Comparison of ENCODE assay signal across 14 mouse cellular contexts in the genomic region with DNA sequence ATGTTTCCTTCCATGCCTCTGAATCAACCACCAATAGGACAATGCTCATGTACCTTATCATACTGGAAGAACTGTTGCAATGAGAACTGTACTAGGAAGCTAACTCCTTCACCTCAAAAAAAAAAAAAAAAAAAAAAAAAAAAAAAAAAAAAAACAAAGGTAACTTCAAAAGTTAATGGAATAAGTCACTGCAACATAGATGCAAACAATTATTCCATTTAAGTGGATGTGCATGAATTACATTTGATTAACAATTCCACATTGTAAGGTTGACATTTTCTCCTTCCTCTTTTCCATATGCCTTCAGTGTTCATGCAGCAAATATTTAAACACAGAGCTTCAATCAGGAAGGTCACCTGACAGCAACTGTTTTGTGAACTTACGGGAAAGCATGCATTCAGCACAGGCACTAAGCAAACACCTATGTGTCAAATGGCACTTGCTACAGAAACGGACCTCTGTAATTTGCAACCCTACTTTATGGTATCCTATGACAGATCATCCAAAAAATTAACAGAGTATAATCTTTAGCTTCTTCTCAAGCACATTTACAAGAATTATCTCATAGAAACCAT. TPM values are rescaled to one million over a fixed set of nuclear protein-coding genes. Genes with fewer than 3 reads are reported as not detected.
DNase-seq lines count a peak whose midpoint lies in the region; ATAC-seq and TF ChIP-seq lines count a peak whose summit lies in the region.
"Had no signal": no experiment of that assay in that cellular context is flagged by ENCODE, and none has a peak within 500 bp of the region (broad histone marks: within the 10 kb centered on the region; RNA-seq: fewer than 3 reads in every experiment).

No protein-coding gene starts in this region.

- peak overlapping the region; percentile 88 for H3K4me3 ChIP-seq in heart, adult 2 months
- H3K4me3 ChIP-seq in lung, adult 2 months (replicated peaks; ENCODE audit: extremely low read depth, low read depth, low read length), result peak overlapping the region; percentile 23
- no peak overlapping the region for H3K4me3 ChIP-seq in midbrain, embryonic 15.5 days
- H3K4me3 ChIP-seq: forebrain, embryonic 13.5 days; limb, embryonic 13.5 days had no signal

- no peak for TF ChIP-seq POLR2A in heart, adult 2 months (IDR thresholded peaks at IDR 0.05; ENCODE audit: insufficient read depth, low read depth, low read length)
- no peak for TF ChIP-seq POLR2A in lung, adult 2 months (IDR thresholded peaks at IDR 0.05; ENCODE audit: borderline replicate concordance, extremely low read depth, low read depth, low read length)

- no peaks in the 10 kb centered on the region for H3K9me3 ChIP-seq in midbrain, embryonic 15.5 days
- H3K9me3 ChIP-seq: forebrain, embryonic 13.5 days; limb, embryonic 13.5 days had no signal

- peak overlapping the region; percentile 66 for H3K9ac ChIP-seq in heart, adult 2 months (ENCODE audit: low read depth, low read length)
- no peak overlapping the region for H3K9ac ChIP-seq in midbrain, embryonic 15.5 days
- H3K9ac ChIP-seq: forebrain, embryonic 13.5 days; limb, embryonic 13.5 days had no signal

- TF ChIP-seq EP300 in heart, adult 2 months (IDR thresholded peaks at IDR 0.05; ENCODE audit: insufficient read depth, low read depth, low read length), result no peak

- no peak for TF ChIP-seq CTCF in heart, adult 2 months (IDR thresholded peaks at IDR 0.05)
- TF ChIP-seq CTCF in lung, adult 2 months (IDR thresholded peaks at IDR 0.05; ENCODE audit: insufficient read depth, low read length), result no peak

- peak overlapping the region; percentile 18; the same call in 1 of the 2 replicates for H3K4me2 ChIP-seq in midbrain, embryonic 15.5 days
- H3K4me2 ChIP-seq: forebrain, embryonic 13.5 days; limb, embryonic 13.5 days had no signal

- intact Hi-C loops in heart, adult 2 months (cut with DNase I), result loop anchor here (5.0 kb wide), 1 partner anchor 326 kb away; a partner anchor contains a TSS
- intact Hi-C loops in heart, postnatal 10 days (cut with DNase I), result no loop called here
- intact Hi-C loops in left cerebral cortex, postnatal 14 days (cut with DNase I), result loop anchor here (5.0 kb wide), 3 partner anchors 44 to 96 kb away; no protein-coding TSS in a partner anchor

- no peak for ATAC-seq in midbrain, embryonic 15.5 days (replicated peaks)
- ATAC-seq: forebrain, embryonic 13.5 days had no signal

- H3K27ac ChIP-seq in heart, adult 2 months, result peak overlapping the region; percentile 100
- H3K27ac ChIP-seq in midbrain, embryonic 15.5 days, result no peak overlapping the region
- H3K27ac ChIP-seq: forebrain, embryonic 13.5 days; limb, embryonic 13.5 days had no signal

- peaks cover 8% of the 10 kb centered on the region for H3K4me1 ChIP-seq in heart, adult 2 months (ENCODE audit: control insufficient read depth, insufficient read depth, low read length)
- peaks cover 11% of the 10 kb centered on the region for H3K4me1 ChIP-seq in lung, adult 2 months (ENCODE audit: control insufficient read depth, insufficient read depth, low read length)
- H3K4me1 ChIP-seq in midbrain, embryonic 15.5 days, result peaks cover 18% of the 10 kb centered on the region

- H3K36me3 ChIP-seq in heart, adult 2 months (ENCODE audit: control insufficient read depth, insufficient read depth, low read length), result peaks cover 21% of the 10 kb centered on the region
- no peaks in the 10 kb centered on the region for H3K36me3 ChIP-seq in midbrain, embryonic 15.5 days (replicated peaks)
- H3K36me3 ChIP-seq: limb, embryonic 13.5 days had no signal

- 22% methylated on average over 2 of the region's 2 CpGs for WGBS in heart, adult 2 months
- 22% methylated on average over 2 of the region's 2 CpGs for WGBS in lung, adult 2 months
- 47% methylated on average over 2 of the region's 2 CpGs for WGBS in midbrain, embryonic 15.5 days

- no peaks in the 10 kb centered on the region for H3K27me3 ChIP-seq in heart, adult 2 months (ENCODE audit: control insufficient read depth, insufficient read depth, low read length)
- no peaks in the 10 kb centered on the region for H3K27me3 ChIP-seq in midbrain, embryonic 15.5 days (replicated peaks)
- H3K27me3 ChIP-seq: limb, embryonic 13.5 days had no signal

- no peak for DNase-seq in heart, adult 2 months
- DNase-seq in heart, postnatal 10 days, result no peak
- DNase-seq in lung, adult 2 months, result no peak
- no peak for DNase-seq in lung, postnatal 14 days
- peak; percentile 9 for DNase-seq in c-Kit-positive CD71-positive TER-119-negative erythroid progenitor cells, embryonic 14.5 days (ENCODE audit: low read depth)
- DNase-seq in gastrocnemius, adult 18-20 months (ENCODE audit: low spot score), result no peak
- no peak for DNase-seq in left cerebral cortex, postnatal 14 days (ENCODE audit: low spot score in 2 of 2)
- DNase-seq: adrenal gland, adult 2 months; cerebellum, postnatal 25 days; kidney, postnatal 25 days; thymus, postnatal 36 days had no signal

- peaks cover 3% of the 10 kb centered on the region for H3K79me2 ChIP-seq in heart, adult 2 months (replicated peaks; ENCODE audit: control insufficient read depth, insufficient read depth, low read length)

RNA-seq across cellular contexts. Expression of a gene that starts 2.9 kb away (rescaled TPM):
- total RNA-seq in heart, adult 2 months (2021), result 100 to 1,000 TPM; 206 to 229 TPM
- 66.9 and 147 TPM in 2 replicates for polyA plus RNA-seq in heart, adult 2 months (2012; rRNA removed)
- total RNA-seq in heart, postnatal 10 days (2021), result 100 to 1,000 TPM; 194 to 211 TPM
- 39.3 and 46.2 TPM in 2 replicates for polyA plus RNA-seq in lung, adult 2 months (2012; rRNA removed)
- 7.6 and 8.0 TPM in 2 replicates for polyA plus RNA-seq in midbrain, embryonic 15.5 days (2015; fragmentation: Nextera tagmentation; extraction: Ambion mirVana)
- 100 to 1,000 TPM; 241 to 253 TPM for total RNA-seq in gastrocnemius, adult 18-20 months (2021)
- total RNA-seq in left cerebral cortex, postnatal 14 days (2021), result 10 to 100 TPM; 65.4 to 68.8 TPM
